Mouse (Mus musculus): ENCODE data around the gene Pla2g4d.

GRCm38 (mm10) chr2:120279961-120280360 is 9.0 kb downstream of the Pla2g4d start:
- no peak for TF ChIP-seq EP300 (IDR thresholded peaks at IDR 0.05; ENCODE audit: low read depth)
- TF ChIP-seq CTCF (IDR thresholded peaks at IDR 0.05; ENCODE audit: low read depth), result peak; percentile 88

Measured in liver, postnatal 0 days (tissue).